Mouse (Mus musculus) layer of hippocampus, adult 8-10 months (tissue): ENCODE data around the gene Rad51d. TPM values are rescaled to one million over a fixed set of nuclear protein-coding genes. Genes with fewer than 3 reads are reported as not detected.
"Not testable (repeated sequence)": the region's sequence is repeated elsewhere in the genome, so short reads cannot be mapped to it uniquely, and the experiment has no call there.

Experiments
- DNase-seq, 2 experiments: peaks; one replicate each; pipeline ENCODE4 v3.0.0; 2022; ENCODE audit warnings: low spot score in 2 of 2
- total RNA-seq, 4 experiments: library from RNA; stranded (reverse); gene quantifications; 2 replicates each; pipeline ENCODE4 v1.2.4; 2022

Gene Rad51d
- total RNA-seq, 4 experiments from 2014 or later: 15.1 to 18.6 (median 17.1) TPM

GRCm38 (mm10) chr11:82857307-82857848 is 33.0 kb downstream of the Rad51d start:
- DNase-seq: no peak

GRCm38 (mm10) chr11:82856032-82856431 is 34.4 kb downstream of the Rad51d start:
- DNase-seq: no peak

GRCm38 (mm10) chr11:82855327-82855973 is 35.0 kb downstream of the Rad51d start:
- no peak for DNase-seq

GRCm38 (mm10) chr11:82854111-82854510 is 36.3 kb downstream of the Rad51d start:
- DNase-seq: no peak

- no peak for DNase-seq
These were observed 37.5 kb downstream of the Rad51d start for GRCm38 (mm10) chr11:82852958-82853357.

- DNase-seq: no peak
These were observed 37.9 kb downstream of the Rad51d start for GRCm38 (mm10) chr11:82852540-82852939.

GRCm38 (mm10) chr11:82852115-82852514 is 38.3 kb downstream of the Rad51d start:
- no peak for DNase-seq

- DNase-seq: no peak
These were observed 40.2 kb downstream of the Rad51d start for GRCm38 (mm10) chr11:82850259-82850658.

- DNase-seq: no peak
These were observed 42.8 kb downstream of the Rad51d start for GRCm38 (mm10) chr11:82847571-82848000.

GRCm38 (mm10) chr11:82846938-82847337 is 43.5 kb downstream of the Rad51d start:
- no peak for DNase-seq

- no peak for DNase-seq
These were observed 44.4 kb downstream of the Rad51d start for GRCm38 (mm10) chr11:82846079-82846436.

- peak; percentile 64 to 69 for DNase-seq
These were observed 44.9 kb downstream of the Rad51d start for GRCm38 (mm10) chr11:82845415-82846078.

GRCm38 (mm10) chr11:82844771-82845414 is 45.5 kb downstream of the Rad51d start:
- DNase-seq: no peak

GRCm38 (mm10) chr11:82838511-82838910 is 51.9 kb downstream of the Rad51d start:
- DNase-seq: no peak

- DNase-seq: no peak
These were observed 52.6 kb downstream of the Rad51d start for GRCm38 (mm10) chr11:82837848-82838247.

- DNase-seq: no peak
These were observed 53.2 kb downstream of the Rad51d start for GRCm38 (mm10) chr11:82837192-82837591.

GRCm38 (mm10) chr11:82835616-82836432 is 54.6 kb downstream of the Rad51d start:
- DNase-seq: no peak

GRCm38 (mm10) chr11:82834359-82834758 is 56.1 kb downstream of the Rad51d start:
- DNase-seq: not testable (repeated sequence)

GRCm38 (mm10) chr11:82833929-82834328 is 56.5 kb downstream of the Rad51d start:
- no peak for DNase-seq

GRCm38 (mm10) chr11:82832402-82832801 is 58.0 kb downstream of the Rad51d start:
- DNase-seq: not testable (repeated sequence)
